Mouse (Mus musculus): Measurements from ENCODE around the gene Mark2.

Gene Mark2

GRCm38 (mm10) chr19:7269290-7270044 is 72.2 kb downstream of the Mark2 start:
- in situ Hi-C loops (cut with MboI, MseI) = loop anchor here in 1 of 2 experiments (10.0 kb wide), 1 partner anchor 155 kb away; no protein-coding TSS in a partner anchor

GRCm38 (mm10) chr19:7268722-7269090 is 73.0 kb downstream of the Mark2 start:
- in situ Hi-C loops (cut with MboI, MseI) = loop anchor here in 1 of 2 experiments (10.0 kb wide), 1 partner anchor 156 kb away; no protein-coding TSS in a partner anchor

GRCm38 (mm10) chr19:7267781-7268721 is 73.6 kb downstream of the Mark2 start:
- in situ Hi-C loops (cut with MboI, MseI) = loop anchor here in 1 of 2 experiments (10.0 kb wide), 1 partner anchor 157 kb away; no protein-coding TSS in a partner anchor

DNA sequence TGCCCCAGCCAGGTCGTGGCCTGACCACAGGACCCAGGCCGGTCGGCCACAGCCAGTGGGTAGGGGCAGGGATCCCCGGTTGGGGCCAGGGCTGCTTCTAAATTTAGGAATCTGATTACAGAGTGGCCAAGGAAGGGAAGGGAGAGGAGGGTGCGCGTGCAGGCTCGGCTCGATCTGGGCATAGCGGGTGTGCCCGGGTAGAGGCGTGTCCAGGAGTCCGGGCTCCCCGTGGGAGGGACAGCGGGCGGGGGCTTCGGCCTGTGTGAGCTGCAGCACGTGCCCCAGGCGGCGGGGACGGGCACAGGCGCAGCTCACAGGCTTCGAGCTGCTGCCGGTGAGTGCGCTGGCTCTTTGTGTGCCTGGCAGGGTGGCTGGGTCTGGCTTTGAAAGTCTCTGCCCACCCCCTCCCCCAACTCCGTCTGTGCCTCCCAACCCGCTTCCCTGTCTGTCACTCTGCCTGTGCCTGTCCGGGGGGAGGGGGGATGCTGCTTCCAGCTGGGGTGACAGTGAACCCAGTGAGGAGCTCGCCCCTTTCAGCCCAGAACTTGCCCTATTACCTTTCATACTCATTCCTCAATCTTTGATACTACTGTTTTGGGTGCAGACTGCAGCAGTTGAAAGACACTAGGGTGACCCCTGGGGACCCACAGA is 74.4 kb downstream of the Mark2 start, which contains the start of gene Rcor2:
Gene Rcor2 (plus strand): TSS at position 235 of the 651 bp plus-strand sequence.
- in situ Hi-C loops (cut with MboI, MseI) = loop anchor here in 1 of 2 experiments (10.0 kb wide), 1 partner anchor 158 kb away; no protein-coding TSS in a partner anchor

DNA sequence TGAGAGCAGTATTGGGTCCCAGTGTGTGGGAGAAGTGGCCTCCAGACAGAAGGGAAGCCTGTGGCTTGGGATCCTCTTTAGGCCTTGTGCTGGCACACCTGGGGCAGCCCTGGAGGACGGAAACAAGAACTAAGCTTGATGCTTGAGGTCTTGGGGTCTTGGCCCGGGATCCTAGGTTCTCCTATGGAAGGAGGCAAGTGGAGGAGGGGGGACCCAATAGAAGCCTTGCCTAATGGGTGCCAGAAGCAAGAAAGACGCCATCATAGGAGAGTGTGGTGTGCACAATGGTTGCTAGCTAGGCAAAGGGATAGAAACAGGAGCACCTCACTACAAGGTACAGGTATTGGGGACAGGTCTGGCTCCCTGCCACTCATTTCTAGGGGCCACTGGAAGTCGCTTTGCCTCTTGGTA is 75.2 kb downstream of the Mark2 start:
- in situ Hi-C loops (cut with MboI, MseI) = loop anchor here in 1 of 2 experiments (10.0 kb wide), 1 partner anchor 158 kb away; no protein-coding TSS in a partner anchor

DNA sequence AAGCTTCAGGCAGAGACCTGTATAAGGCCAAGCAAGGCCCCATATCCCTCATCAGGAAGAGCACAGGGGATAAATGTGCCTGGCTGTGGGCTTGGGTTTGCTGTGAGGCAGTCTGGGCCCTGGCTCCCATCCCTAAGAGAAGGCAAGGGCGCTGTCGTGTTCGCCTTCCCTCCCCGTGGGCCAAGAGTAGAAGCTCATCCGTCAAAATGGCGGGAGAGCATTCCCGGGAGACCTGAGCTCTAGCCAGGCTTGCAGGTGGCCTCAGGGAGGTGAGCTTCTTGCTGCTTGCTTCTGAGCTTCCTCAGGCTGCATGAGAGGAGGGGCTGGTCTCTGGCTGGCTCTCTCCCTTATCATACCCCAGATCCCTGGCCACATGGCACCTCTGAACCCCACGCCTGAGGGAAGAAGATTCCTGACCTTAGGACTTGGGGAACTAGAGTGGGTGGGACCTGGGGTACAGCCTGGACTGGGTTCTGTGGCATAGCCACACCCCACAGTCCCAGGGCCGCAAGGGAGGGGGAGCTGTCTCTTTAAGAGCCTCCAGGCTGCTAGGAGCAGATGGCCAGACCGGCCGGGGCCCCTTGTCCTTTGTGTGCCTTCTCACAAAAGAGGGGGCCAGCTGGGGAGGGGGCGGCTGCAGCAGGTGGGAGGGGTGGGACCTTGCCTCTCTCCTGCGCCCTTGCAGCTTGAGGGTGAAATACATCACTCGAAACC is 76.0 kb downstream of the Mark2 start:
- in situ Hi-C loops (cut with MboI, MseI) = loop anchor here in 1 of 2 experiments (10.0 kb wide), 1 partner anchor 159 kb away; no protein-coding TSS in a partner anchor

- in situ Hi-C loops (cut with MboI, MseI) = loop anchor here in 1 of 2 experiments (10.0 kb wide), 1 partner anchor 160 kb away; no protein-coding TSS in a partner anchor
These were observed 76.8 kb downstream of the Mark2 start for GRCm38 (mm10) chr19:7264766-7265331.

DNA sequence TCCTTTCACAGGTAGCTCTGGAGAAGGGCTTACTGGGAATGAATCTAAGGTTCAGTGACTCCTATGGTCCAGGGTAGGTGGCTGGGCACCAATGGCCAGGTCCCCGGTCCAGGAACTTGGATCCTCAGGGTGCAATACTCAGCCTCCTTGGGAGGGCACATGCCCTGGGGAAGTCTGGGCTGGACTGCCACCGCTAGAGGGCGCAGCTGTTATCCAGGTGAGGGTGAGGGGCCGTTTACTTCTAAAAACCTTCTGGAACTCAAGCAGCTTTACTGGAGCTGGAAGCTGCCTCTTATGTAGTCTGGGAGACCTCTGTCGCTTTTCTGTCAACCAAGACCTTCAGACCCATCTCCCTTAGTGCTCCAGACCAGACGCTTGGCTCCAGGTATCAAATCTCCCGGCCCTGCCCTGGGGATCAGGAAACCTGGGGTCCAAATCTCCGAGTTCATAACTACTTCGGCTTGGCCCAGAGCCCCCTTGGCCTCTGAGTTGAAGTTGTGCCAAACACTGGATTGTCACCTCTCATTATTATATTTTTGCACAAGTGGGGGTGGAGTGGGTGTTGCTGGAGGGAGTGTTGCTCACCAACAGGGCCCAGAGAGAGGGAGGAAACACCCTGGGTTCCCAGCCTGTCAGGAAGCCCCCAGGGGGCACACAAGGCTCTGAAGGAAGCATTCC is 77.4 kb downstream of the Mark2 start:
- in situ Hi-C loops (cut with MboI, MseI) = loop anchor here in 1 of 2 experiments (10.0 kb wide), 1 partner anchor 161 kb away; no protein-coding TSS in a partner anchor

DNA sequence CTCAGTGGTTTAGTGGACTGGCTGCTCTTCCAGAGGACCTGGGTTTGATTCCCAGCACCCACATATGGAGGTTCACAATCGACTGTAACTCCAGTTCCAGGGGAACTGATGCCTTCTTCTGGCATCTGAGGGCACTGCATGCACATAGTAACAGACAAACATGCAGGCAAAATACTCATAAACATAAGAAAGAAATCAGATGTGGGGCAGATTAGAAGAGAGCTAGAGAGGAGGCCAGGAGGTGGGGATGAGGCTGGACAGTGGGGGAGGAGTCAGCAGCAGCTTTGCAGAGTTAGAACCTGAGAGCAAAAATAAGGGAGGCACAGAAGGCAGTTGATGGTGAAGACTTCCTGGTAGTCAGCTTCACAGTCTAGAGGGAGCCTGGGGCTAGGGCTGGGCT is 79.1 kb downstream of the Mark2 start:
- in situ Hi-C loops (cut with MboI, MseI) = loop anchor here in 1 of 2 experiments (10.0 kb wide), 1 partner anchor 162 kb away; no protein-coding TSS in a partner anchor

GRCm38 (mm10) chr19:7261964-7262363 is 79.7 kb downstream of the Mark2 start:
- in situ Hi-C loops (cut with MboI, MseI) = loop anchor here in 1 of 2 experiments (10.0 kb wide), 1 partner anchor 163 kb away; no protein-coding TSS in a partner anchor

DNA sequence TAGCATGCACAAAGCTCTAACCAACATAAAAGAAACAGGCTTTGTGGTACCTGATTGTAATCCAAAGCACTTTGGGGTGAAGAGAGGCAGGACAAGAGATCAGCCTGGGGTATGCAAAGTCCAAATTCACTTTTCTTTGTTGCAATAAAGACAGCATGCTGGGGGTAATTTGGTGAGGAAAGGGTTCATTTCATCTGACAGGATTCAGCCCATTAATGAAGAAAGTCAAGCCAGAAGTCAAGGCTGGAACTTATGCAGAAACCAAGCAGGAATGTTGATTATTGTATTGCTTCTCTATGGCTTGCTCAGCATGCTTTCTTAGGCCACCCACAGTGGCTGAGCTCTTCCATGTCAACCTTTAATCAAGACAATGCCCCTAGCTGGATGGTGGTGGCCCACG is 80.2 kb downstream of the Mark2 start:
- in situ Hi-C loops (cut with MboI, MseI) = loop anchor here in 1 of 2 experiments (10.0 kb wide), 1 partner anchor 163 kb away; no protein-coding TSS in a partner anchor

- in situ Hi-C loops (cut with MboI, MseI) = no loop called here
These were observed 83.8 kb downstream of the Mark2 start for GRCm38 (mm10) chr19:7257881-7258280.

DNA sequence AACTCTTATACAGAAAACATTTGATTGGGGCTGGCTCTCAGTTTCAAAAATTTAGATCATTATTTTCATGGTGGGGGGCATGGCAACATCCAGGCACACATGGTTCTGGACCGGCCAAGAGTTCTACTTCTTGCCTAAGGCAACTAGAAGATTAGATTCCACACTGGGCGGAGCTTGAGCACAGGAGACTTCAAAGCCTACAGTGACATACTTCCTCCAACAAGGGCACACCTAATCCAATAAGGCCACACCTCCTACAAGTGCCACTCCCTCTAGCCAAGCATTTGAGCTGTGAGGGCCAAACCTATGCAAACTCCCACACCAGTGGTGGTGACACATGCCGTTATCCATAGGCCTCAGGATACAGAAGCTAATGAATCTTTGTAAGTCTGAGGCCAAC is 95.6 kb downstream of the Mark2 start:
- in situ Hi-C loops (cut with MboI, MseI) = no loop called here

GRCm38 (mm10) chr19:7240782-7241690 is 100.6 kb downstream of the Mark2 start, which contains the start of gene Naa40:
Naa40 (minus strand) TSS chr19:7241183.
- in situ Hi-C loops (cut with MboI, MseI) = no loop called here

DNA sequence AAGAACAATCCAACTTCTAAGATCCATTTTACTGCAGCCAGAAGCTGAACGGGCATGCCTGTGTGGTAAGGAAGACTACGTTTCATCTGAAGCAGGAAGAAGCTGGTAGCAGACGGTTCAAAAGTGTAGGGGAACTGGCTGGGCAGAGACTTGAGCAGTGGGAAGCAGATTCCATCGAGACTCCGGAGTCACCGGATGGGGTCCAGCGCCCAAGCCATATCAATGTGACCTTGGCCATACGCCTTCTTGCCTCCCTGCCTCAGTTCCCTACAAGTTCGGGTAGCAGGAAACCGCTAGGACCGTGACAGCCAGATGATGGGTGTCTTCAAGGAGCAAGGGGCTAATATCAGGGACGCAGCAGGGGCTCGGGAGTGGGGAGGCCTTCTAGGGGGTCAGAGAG is 101.4 kb downstream of the Mark2 start:
- in situ Hi-C loops (cut with MboI, MseI) = no loop called here

DNA sequence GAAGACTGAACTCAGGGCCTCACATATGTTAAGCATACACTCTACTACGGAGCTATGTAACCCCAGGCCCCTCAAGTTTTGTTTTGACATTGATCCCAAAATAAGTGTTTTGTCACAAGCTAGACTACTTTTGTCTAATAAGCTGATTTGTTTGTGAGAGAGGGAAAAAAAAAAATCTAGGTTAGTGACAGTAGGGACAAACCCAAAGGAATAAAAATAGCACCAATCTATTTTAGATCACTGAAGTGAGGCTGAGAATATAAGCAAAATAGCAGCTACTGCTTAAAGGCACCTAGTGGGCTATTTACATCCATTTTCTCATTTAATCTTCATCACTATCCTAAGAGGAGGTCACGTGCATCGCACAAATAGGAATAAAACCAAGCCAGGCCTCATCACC is 102.1 kb downstream of the Mark2 start:
- in situ Hi-C loops (cut with MboI, MseI) = no loop called here

DNA sequence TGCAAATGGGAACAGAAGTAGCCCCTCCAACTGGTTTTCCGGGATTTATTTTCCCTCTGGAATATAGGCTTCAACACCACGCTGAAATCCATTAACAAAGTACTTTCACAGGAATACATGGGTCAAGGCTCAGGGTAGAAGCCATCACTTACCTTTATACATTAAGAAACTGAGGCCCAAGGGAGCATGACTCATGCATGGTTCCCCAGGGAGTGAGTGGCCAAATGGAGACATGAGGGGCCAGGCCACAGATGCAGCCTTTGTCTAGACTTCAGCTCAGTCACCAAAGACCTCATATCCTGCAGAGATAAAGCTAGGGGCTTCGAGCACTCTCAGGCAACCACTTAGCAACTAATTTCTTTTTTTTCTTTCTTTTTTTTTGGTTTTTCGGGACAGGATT is 104.9 kb downstream of the Mark2 start:
- in situ Hi-C loops (cut with MboI, MseI) = no loop called here

DNA sequence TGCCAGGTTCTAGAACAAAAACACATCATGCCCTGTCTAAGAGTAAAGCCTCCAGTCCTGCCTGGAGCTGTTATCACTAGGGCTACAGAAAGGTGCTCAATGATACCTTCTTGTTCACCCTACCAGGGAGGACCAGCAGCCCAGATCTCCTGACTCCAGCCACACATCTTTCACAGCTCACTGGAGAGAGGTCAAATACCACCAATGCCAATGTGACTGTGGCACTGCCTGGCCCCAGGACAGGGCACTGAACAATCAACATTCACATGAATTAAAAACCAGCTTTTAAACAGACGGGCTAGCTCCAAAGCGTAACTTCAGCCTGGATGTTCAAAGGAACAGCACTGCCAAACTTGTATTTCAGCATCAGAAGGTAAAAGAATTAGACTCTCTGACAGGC is 105.6 kb downstream of the Mark2 start:
- in situ Hi-C loops (cut with MboI, MseI) = no loop called here

Measured in T-helper 17 cell (primary cell).